In genomic region chr5:118480965-118481793, GRCm38 (mm10) we compare ENCODE assay signal across 16 mouse cellular contexts.
DNase-seq lines count a peak whose midpoint lies in the region; ATAC-seq and TF ChIP-seq lines count a peak whose summit lies in the region.
"Had no signal": no experiment of that assay in that cellular context is flagged by ENCODE, and none has a peak within 500 bp of the region (broad histone marks: within the 10 kb centered on the region; RNA-seq: fewer than 3 reads in every experiment).

No protein-coding gene starts in this region.

- WGBS in heart, embryonic 10.5 days, result 63% methylated on average over 10 of the region's 10 CpGs
- 71% methylated on average over 10 of the region's 10 CpGs for WGBS in hindbrain, embryonic 16.5 days
- WGBS in midbrain, embryonic 11.5 days, result 72% methylated on average over 10 of the region's 10 CpGs

- peak overlapping the region; percentile 51; the same call in 1 of the 2 replicates for H3K9ac ChIP-seq in ES-E14 (ENCODE audit: insufficient read depth, low read depth, low read length, poor library complexity, severe bottlenecking)
- H3K9ac ChIP-seq in hindbrain, embryonic 16.5 days (ENCODE audit: low read depth, low read length), result no peak overlapping the region
- no peak overlapping the region for H3K9ac ChIP-seq in midbrain, embryonic 11.5 days (ENCODE audit: low read length)
- H3K9ac ChIP-seq: stomach, embryonic 15.5 days had no signal

- H3K27ac ChIP-seq in heart, embryonic 10.5 days, result peak overlapping the region; percentile 31; the same call in 1 of the 2 replicates
- peak overlapping the region; percentile 59; the same call in 1 of the 2 replicates for H3K27ac ChIP-seq in ES-E14 (ENCODE audit: insufficient read depth, low read depth, low read length, poor library complexity, severe bottlenecking)
- no peak overlapping the region for H3K27ac ChIP-seq in hindbrain, embryonic 16.5 days (ENCODE audit: low read depth, low read length)
- H3K27ac ChIP-seq in midbrain, embryonic 11.5 days (ENCODE audit: low read depth, low read length), result no peak overlapping the region
- H3K27ac ChIP-seq: stomach, embryonic 15.5 days had no signal

- no peak overlapping the region for H3K4me2 ChIP-seq in hindbrain, embryonic 16.5 days (ENCODE audit: low read length)
- H3K4me2 ChIP-seq in midbrain, embryonic 11.5 days, result no peak overlapping the region
- H3K4me2 ChIP-seq: stomach, embryonic 15.5 days had no signal

- H3K27me3 ChIP-seq in heart, embryonic 10.5 days (ENCODE audit: insufficient read depth, poor library complexity, severe bottlenecking), result no peaks in the 10 kb centered on the region
- H3K27me3 ChIP-seq in erythroblast, embryonic 14.5 days (ENCODE audit: control insufficient read depth), result no peaks in the 10 kb centered on the region; the same call in 1 of the 2 replicates
- H3K27me3 ChIP-seq in hindbrain, embryonic 16.5 days (replicated peaks; ENCODE audit: control insufficient read depth, insufficient read depth, low read length), result no peaks in the 10 kb centered on the region
- no peaks in the 10 kb centered on the region for H3K27me3 ChIP-seq in midbrain, embryonic 11.5 days (ENCODE audit: control insufficient read depth, insufficient read depth, low read length)
- H3K27me3 ChIP-seq: Patski; stomach, embryonic 15.5 days had no signal

- peaks cover 45% of the 10 kb centered on the region for H3K4me1 ChIP-seq in heart, embryonic 10.5 days
- H3K4me1 ChIP-seq in ES-E14 (ENCODE audit: control insufficient read depth in 2 of 2, insufficient read depth in 2 of 2, low read length in 2 of 2, poor library complexity in 1 of 2), result peaks cover 14 to 45% of the 10 kb centered on the region in 2 experiments
- peaks cover 99% of the 10 kb centered on the region for H3K4me1 ChIP-seq in erythroblast, embryonic 14.5 days (ENCODE audit: control insufficient read depth)
- H3K4me1 ChIP-seq in hindbrain, embryonic 16.5 days (ENCODE audit: control insufficient read depth, insufficient read depth, low read depth, low read length), result peaks cover 3% of the 10 kb centered on the region; the same call in 1 of the 2 replicates
- peaks cover 7% of the 10 kb centered on the region; the same call in 1 of the 2 replicates for H3K4me1 ChIP-seq in midbrain, embryonic 11.5 days (ENCODE audit: control insufficient read depth, insufficient read depth, low read length)

- ATAC-seq in hindbrain, embryonic 16.5 days, result no peak
- ATAC-seq in midbrain, embryonic 11.5 days (ENCODE audit: low FRiP score), result no peak
- ATAC-seq: intestine, embryonic 16.5 days; Patski had no signal

- H3K4me3 ChIP-seq in heart, embryonic 10.5 days, result no peak overlapping the region
- peak overlapping the region; percentile 48 to 60 for H3K4me3 ChIP-seq in ES-E14 (ENCODE audit: insufficient read depth in 1 of 2, low read depth in 1 of 2, low read length in 2 of 2, poor library complexity in 1 of 2, severe bottlenecking in 1 of 2)
- peak overlapping the region; percentile 11 for H3K4me3 ChIP-seq in erythroblast, embryonic 14.5 days (replicated peaks)
- no peak overlapping the region for H3K4me3 ChIP-seq in hindbrain, embryonic 16.5 days (ENCODE audit: low read length)
- no peak overlapping the region for H3K4me3 ChIP-seq in midbrain, embryonic 11.5 days (ENCODE audit: low read depth, low read length)
- H3K4me3 ChIP-seq: stomach, embryonic 15.5 days had no signal

- DNase-seq in heart, embryonic 10.5 days (ENCODE audit: low spot score), result no peak
- DNase-seq in heart, postnatal 4 days, result no peak
- peak; percentile 84 for DNase-seq in ES-E14 (ENCODE audit: low read depth, low spot score)
- DNase-seq in naive thymus-derived CD4-positive, alpha-beta T cell, adult 2 months (ENCODE audit: low read depth), result peak; percentile 56
- DNase-seq in midbrain, embryonic 11.5 days (ENCODE audit: low spot score, missing footprints), result no peak
- DNase-seq in adrenal gland, adult 18-20 months (ENCODE audit: low spot score in 2 of 2), result no peak
- DNase-seq: cerebellum, adult 18-20 months; heart, postnatal 36 days; kidney, postnatal 25 days; lung, adult 2 months; right cerebral cortex, postnatal 14 days had no signal

- in situ Hi-C loops in ES-E14 (cut with MboI; ENCODE audit: low sequenced_read_pairs in 2 of 2, unreplicated experiment in 2 of 2), result no loop called here

- no peaks in the 10 kb centered on the region for H3K36me3 ChIP-seq in heart, embryonic 10.5 days
- no peaks in the 10 kb centered on the region for H3K36me3 ChIP-seq in ES-E14 (ENCODE audit: control insufficient read depth, insufficient read depth, low read length, poor library complexity, severe bottlenecking)
- peaks cover 12% of the 10 kb centered on the region for H3K36me3 ChIP-seq in erythroblast, embryonic 14.5 days (ENCODE audit: control insufficient read depth)
- no peaks in the 10 kb centered on the region for H3K36me3 ChIP-seq in hindbrain, embryonic 16.5 days (ENCODE audit: control insufficient read depth, insufficient read depth, low read length)
- H3K36me3 ChIP-seq in midbrain, embryonic 11.5 days (ENCODE audit: control insufficient read depth, insufficient read depth, low read length), result no peaks in the 10 kb centered on the region
- H3K36me3 ChIP-seq: stomach, embryonic 15.5 days had no signal

- no peaks in the 10 kb centered on the region for H3K9me3 ChIP-seq in heart, embryonic 10.5 days
- no peaks in the 10 kb centered on the region for H3K9me3 ChIP-seq in ES-E14 (ENCODE audit: control insufficient read depth, insufficient read depth, low read depth, low read length)
- no peaks in the 10 kb centered on the region for H3K9me3 ChIP-seq in erythroblast, embryonic 14.5 days (ENCODE audit: control insufficient read depth, low read length)
- no peaks in the 10 kb centered on the region for H3K9me3 ChIP-seq in hindbrain, embryonic 16.5 days (ENCODE audit: control insufficient read depth, low read length)
- no peaks in the 10 kb centered on the region for H3K9me3 ChIP-seq in midbrain, embryonic 11.5 days (ENCODE audit: control insufficient read depth, low read length)
- H3K9me3 ChIP-seq: stomach, embryonic 15.5 days had no signal

TF ChIP-seq in ES-E14, 5 proteins besides CTCF, POLR2A, EP300 and RAD21:
- TF ChIP-seq HCFC1 (IDR thresholded peaks at IDR 0.05; ENCODE audit: borderline replicate concordance, insufficient read depth, low read length) (no peak), ZC3H11A (IDR thresholded peaks at IDR 0.05; ENCODE audit: borderline replicate concordance, low read depth, low read length) (no peak), MAFK (IDR thresholded peaks at IDR 0.05; ENCODE audit: insufficient read depth, low read depth, low read length) (0 out of 2 replicates have a peak, but pooled peaks have one; percentile 30), CHD2 (IDR thresholded peaks at IDR 0.05; ENCODE audit: low read depth, low read length) (no peak), ZNF384 (IDR thresholded peaks at IDR 0.05; ENCODE audit: low read depth, low read length) (peak; percentile 96)
TF ChIP-seq in ES-E14: peak in this region for 2.

Comparison
In these comparisons a context has a peak if more than half of its experiments do, and no peak if none do; other contexts are left out.
1. DNase-seq: peak in ES-E14 (single experiment) and naive thymus-derived CD4-positive, alpha-beta T cell, adult 2 months (single experiment); none in heart, embryonic 10.5 days (single experiment), heart, postnatal 4 days (single experiment), midbrain, embryonic 11.5 days (single experiment) and adrenal gland, adult 18-20 months (0 of 2).
2. H3K27ac ChIP-seq: peak in heart, embryonic 10.5 days (single experiment) and ES-E14 (single experiment); none in hindbrain, embryonic 16.5 days (single experiment) and midbrain, embryonic 11.5 days (single experiment).
3. H3K4me3 ChIP-seq: peak in ES-E14 (2 of 2) and erythroblast, embryonic 14.5 days (single experiment); none in heart, embryonic 10.5 days (single experiment), hindbrain, embryonic 16.5 days (single experiment) and midbrain, embryonic 11.5 days (single experiment).